Mouse (Mus musculus) common myeloid progenitor, adult 5-6 weeks (primary cell): ENCODE results near the gene Unc5a. TPM values are rescaled to one million over a fixed set of nuclear protein-coding genes. Genes with fewer than 3 reads are reported as not detected.

ENCODE experiments used
- ATAC-seq: replicated peaks from 2 replicates; pipeline ENCODE4 v1.8.0; 2016; ENCODE audit warnings: low read depth, mild to moderate bottlenecking, moderate TSS enrichment, inconsistent platforms; ENCODE audit not compliant: poor library complexity, severe bottlenecking
- total RNA-seq: library from RNA; stranded (forward); fragments of 200-1000, 187-1606 nt; gene quantifications from 2 replicates; pipeline ENCODE4 v1.2.3, GENCODE M21; 2017

The Unc5a gene
- 0.58 and 6.3 TPM in 2 replicates for total RNA-seq

DNA sequence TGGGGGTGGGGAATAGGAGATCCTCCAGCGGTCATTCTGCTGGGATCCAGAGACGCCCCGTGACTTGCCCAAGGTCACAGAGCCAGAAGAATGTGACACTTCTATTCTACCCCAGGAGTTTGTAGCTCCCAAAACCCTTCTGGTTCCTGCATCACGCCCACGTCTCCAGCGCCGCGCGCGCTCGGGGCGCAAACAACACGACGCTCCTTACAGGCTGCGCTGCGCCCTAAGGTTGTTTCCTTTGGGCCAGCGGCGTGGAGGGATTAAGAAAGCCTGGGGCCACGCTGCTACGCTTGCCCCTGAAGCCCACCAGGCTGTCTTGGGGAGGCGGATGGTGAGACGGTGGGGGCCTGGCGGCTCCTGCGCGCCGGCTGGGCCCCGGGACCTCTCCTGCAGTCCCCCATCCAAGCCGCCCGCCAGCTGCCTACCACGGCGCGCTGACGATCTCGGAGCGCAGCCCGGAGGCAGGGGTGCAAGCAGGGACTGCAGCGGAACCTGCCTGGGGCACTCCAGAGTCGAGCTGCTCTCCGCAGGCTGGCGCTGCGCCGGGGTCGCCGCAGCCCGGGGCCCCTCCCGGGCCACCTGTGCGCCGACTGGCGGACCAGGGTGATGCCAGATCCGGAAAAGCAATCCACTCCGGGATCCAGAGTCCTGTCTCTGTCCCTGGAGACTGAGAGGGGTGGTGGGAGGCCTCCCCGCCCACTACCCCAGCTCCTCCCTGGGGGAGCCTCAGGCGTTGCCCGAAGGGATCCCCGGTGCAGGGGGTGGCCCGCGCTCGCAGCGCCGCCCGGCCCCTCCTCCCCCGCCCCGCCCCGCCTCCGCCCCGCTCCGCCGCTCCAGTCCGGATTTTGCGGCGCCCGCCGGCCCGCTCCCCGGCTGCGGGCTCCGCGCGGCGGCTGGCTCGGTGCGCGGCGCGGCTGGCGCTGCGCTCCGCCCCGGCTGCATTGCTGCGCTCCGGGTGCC, at the start of gene Unc5a:
Unc5a (plus strand) TSS at position 881 of the 963 bp plus-strand sequence.
- no peak for ATAC-seq

DNA sequence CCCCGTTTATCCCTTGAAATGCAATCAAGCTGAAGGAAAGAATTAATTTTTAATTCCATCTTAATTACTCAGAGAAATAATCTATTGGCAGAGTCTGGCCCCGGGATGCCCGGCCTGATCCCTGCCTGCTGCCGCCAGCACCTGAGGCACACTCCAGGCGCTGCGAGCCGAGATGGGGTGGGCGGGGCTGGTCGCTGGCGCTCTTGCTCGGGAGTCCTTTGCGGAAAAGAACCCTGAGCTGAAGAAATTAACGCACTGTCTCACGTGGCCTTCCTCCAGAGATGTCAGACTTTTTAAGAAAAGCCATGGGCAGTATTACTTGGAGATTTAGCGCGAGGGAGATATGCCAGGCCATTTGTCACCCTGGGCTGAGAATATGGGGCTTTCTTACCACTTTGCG, 37.2 kb upstream of the Unc5a start:
- no peak for ATAC-seq

DNA sequence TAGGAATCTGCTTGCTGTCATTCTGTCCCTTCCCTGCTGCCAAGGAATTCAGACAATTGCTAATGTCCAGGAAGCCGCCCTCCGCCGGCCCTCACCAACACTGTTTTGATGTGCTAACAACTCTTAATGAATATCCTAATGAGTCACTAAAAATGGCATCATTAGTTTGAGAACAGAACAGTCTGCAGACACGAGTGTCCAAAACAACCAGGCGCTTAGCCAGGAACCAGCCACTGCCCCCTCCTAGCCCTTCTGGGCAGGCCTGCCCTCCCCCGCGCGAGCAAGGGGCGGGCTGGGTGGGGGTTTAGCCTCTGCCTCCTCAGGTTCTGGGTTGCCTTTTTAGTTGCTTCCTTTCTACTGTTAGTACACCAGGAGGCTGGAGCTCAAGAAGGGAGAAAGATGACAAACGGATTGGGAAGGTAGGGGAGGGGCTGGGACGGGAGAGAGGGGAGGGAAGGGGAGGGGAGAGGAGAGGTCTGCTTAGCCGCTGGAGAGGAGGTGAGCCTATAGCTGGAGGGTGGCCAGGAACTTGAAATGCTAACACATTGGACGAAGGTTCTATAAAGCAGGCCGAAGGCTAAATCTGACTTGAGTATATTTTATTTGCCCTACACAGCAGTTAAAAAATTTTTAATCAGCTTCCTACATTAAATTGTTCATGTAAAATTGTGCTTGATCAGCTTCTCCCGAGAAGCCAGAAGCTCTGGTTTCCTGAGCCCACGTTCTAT, 36.2 kb upstream of the Unc5a start:
- no peak for ATAC-seq

DNA sequence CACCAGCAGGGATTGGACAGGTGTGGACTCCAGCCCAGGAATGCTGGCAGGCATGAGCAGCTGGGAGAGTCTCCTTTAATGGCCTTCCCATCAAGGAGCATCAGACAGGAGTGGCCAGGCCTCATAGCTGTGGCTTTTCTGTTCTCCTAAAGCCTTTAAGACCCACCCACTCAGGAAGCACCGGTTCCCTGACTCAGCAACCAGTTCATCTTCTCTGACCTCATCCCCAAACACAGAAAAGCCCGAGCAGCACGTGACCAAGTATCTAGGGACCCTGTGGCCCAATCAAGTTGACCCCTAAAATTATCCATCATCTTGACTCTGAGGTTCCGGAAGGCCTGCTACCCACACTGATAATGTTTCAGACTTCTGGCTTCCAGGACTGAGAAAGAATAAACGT, 32.6 kb upstream of the Unc5a start:
- peak; percentile 64 for ATAC-seq

DNA sequence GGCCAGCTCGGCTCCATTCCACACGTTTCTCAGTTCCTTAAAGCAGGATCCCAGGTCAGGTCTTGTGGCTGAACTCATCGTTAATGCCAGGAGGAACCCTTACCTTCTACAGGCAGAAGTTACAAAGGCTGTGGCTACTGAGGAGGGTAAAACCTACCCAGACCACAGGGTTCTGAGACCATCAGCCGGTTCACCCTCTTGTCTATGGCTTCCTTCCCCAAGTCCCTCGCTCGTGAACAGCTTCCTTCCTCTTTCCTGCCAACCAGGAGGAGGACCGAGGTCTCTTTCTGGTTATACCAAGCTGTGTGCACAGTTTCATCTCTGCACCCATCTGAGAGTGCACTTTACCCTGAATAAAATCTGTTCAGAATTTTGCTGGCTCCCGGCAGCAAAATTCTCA, 30.3 kb upstream of the Unc5a start:
- ATAC-seq: peak; percentile 68

DNA sequence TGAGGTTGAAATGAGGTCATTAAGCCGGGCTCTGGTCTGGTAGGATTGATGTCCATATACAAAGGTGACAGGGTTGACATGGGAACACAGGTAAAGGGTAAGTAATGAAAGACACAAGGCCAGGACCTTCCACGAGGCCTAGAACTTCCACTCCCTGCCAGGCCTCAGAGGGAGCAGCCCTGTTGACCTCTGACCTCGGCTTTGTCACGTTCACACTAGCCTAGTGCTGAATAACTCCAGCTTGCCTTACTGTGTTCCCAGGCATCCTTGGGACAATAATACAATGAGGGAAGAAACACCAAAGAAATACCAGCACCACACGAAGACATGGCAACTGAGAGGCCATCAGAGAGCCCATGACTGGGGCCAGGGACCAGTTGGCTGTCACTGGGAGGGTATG, 29.5 kb upstream of the Unc5a start:
- no peak for ATAC-seq

DNA sequence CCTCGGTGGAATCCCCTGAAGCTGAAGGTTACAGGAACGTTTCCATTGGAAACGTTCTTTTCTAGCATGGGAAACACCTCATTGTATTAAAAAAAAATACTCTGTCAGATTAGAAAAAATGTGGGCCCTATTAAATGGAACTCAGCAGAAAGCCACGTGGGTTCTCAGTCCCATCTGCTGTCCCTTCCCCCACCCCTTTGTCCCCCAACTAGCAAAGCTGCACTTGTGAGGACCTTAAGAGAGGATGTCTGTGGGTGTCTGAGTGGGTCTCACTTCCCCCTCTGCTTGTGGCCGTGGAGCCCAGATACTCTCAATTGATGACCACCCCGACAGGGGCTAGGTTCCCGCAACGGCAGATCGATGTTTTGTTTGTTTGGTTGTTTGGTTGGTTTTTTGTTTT, 27.5 kb upstream of the Unc5a start:
- ATAC-seq: no peak

DNA sequence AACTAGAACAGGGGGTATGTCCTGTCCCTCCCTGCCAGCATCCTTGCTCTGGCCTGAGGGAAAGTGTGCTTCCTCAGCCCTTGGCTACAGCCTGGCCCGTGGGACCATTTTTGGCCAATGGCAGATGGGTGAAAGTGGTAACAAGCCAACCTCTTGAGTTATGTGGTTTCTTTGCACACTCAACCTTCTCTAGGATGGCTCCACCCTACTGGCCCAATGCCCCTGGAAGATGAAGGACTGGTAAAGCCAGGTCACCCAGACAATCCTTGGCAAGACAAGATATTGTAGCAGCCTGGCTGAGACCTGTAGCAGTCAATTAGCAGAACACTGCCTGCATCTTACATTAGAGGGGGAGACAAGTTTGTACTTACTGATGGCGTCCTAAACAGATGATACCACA, 25.5 kb upstream of the Unc5a start:
- no peak for ATAC-seq

DNA sequence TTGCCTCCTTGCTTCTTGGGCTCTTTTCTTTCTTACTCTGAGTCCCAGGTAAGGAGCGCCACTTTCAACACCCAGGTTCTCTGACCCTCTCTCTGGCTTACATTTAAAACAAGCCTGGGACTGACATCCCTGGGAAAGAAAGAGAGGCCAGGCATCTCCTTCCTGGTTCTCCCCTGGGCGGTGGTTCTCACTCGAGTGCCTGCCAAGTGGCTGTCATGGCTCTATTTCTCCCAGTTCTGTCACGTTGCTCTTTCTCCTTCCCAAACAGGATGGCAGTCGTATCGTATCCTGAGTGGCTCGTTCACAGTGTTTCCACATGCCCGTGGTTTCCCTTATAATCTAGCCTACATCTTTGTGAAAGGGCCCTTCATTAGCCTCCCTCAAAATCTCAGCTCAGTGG, 23.7 kb upstream of the Unc5a start:
- no peak for ATAC-seq

DNA sequence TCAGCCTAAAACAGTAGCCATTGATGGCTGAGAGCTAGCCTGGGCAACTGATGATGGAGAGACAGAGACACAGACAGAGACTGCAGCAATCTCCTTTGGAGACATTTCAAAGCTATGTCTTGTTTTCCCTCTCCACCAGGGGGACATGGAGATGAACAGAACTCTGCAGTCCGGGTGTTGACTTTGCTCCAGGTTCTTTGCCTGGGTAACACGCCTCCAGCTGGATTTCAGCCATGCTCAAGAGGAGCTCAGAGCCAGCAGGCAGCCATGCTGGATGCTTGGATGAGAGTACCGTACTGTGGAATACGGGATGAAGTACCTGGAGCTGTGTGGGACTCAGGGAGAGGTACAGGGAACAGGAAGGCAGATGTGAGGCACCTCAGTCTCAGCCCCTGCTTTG, 22.6 kb upstream of the Unc5a start:
- no peak for ATAC-seq

DNA sequence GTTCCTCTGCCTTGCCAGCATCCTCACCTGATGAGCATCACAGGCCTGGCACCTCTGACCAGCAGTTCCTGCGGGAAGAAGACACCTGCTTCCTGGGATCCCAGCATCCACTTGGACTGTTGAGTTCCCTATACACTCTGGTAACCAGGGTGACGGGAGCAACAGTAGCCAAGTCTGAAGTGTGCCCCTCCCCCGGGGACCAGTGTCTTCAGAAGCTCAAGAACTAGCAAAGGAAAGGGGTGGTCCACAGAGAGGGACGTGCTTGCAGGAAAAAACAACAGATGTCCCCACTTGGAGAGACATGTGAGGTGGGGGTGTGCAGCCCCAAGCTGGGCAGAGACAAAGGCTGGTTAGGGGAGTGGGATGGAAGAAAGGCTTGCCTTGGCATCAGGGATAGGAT, 19.1 kb upstream of the Unc5a start:
- ATAC-seq: no peak

DNA sequence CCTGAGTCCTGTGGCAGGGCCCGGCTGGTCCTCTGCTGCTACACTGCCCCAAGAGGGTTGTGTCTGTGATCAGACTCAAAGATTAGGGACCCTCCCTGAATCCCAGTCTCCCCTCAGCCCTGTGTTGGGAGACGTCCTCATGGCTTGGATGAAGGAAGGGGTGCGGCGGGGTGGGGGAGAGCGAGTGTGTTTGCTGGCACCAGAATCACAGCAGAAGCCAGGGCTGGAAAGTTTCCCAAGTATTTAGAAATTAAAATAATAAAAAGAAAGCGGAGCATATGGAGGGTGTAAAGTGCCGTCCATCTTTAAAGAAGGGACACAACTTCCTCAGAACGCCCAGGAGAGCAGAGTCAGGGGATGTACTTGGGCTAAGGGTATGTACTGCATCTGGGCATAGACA, 14.3 kb upstream of the Unc5a start:
- ATAC-seq: no peak

DNA sequence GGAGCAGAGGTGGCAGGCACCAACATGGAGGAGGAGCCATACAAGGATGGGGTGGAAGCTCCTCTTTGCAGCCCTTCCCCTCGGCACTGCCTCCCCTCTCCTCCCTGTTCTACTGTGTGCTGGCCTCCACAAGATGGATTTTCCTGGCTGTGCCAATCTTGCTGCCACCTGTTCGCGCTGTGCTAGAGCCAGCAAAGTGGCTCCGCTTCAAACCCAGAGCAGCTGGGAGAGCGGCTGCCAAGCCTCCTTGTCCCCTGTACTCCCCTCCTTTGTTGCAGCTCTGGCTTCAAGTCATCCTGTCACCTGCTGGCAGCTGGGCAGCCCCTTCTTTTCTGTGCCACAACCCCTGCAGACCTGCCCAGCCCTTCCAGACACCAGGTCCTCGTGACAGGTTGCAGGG, 13.0 kb upstream of the Unc5a start:
- no peak for ATAC-seq

DNA sequence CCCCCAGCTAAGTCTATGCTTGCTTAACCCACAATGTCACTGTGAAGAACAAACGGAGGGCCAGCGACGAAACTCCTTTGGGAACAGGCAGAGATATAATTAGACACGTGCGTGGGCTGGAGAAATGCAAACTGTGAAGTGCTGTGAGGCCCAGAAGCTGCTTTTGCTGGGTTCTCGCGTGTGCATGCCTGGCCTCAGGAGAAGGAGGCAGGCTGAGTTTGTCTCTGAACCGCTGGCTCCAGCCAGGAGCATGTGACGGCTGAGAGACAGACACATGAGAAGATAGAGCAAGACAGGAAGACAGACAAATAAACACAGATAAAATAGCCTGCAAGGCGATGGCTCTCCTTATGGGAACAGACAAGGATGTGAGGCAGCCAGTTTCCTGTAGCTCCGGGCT, 11.3 kb upstream of the Unc5a start:
- ATAC-seq: no peak

DNA sequence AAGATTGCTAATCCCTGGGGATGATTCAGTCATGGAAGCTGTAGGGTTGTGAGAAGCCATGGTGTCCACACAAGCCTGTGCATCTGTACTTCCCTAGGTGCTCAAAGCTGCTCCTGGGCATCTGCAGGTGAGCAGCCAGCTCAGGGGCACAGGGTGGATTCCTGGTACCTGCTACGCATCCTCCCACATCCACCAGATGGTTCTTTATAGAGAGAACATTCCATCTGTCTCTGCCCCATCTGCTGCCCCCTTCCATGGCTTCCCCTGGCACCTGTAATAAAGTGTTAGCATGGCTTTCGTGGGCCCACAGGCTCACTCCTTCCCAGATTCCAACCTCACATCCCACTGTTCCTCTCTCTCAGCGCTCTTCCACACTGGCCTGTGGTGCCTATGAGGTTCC, 10.7 kb upstream of the Unc5a start:
- no peak for ATAC-seq

DNA sequence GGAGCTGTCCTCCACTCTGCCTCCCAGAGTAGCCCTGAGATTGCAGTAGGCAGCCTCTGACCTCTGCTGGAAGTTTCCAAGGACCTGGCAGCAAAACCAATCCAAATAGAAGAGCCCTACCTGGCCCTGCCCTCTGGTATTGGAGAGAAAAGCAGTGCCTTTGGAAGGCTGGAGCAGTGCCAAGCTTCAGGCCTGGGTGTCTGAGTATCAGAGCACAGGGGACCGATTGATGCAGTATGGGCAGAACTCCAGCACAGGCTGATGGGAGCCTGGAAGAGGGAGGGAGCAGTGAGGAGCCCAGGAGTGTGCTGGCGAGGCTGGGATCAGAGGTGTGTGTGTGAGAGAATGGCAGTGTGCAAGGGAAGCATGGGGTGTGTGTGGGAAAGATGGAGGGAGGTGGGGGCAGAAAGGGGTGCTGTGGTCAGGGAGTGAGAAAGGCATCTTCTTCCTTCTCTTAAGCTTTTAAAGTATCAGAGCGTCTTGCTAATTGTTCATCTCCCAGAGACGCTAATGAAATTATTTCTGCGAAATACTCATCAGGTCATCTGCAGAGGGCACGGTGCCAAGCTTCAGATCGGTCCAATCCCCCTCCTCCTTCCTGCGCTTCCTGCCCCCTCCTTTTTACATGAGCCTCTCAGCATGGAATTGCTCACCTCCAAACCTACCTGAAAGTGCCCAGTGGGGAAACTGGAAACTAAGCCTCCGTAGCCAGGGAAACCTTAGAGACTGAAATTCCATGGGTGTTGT, 4.6 kb upstream of the Unc5a start:
- no peak for ATAC-seq

DNA sequence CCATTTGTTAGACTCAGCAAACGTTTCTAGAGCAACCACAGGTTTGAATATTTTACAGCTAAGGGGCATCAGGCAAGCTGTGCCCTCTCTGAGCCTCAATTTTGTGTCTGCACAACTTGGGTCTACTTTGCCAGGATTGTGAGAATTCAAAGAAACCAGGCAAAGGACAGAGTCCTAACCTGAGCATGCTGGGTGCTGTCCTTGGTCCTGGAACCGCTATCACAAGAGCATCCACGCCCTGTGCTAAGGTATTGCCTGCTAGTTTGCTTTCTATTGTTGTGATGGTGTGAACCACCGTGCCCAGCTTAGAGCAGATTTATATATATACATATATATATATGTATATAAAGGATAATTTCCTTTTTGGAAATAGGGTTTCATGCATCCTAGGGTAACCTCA, 3.9 kb upstream of the Unc5a start:
- peak; percentile 62; the same call in 1 of the 2 replicates for ATAC-seq

DNA sequence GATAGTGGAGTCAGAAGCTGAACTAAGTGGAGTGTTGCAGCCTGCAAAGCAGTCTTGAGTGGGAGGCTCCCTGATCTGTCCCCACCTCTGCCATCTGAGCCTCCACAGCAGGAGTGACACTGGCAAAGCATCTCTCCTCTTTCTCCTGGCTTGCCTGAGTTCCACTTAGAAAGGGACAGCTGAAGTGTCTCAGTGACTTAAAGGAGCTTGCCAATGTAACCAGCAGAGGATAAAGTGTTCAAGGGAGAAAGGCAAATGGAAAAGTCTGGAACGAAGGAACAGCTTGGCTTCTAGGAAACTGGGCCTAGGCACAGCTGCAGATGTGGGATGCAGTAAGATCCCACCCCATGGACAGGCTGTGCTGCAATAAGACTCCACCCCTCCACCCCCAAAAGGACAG, 2.8 kb upstream of the Unc5a start:
- no peak for ATAC-seq

DNA sequence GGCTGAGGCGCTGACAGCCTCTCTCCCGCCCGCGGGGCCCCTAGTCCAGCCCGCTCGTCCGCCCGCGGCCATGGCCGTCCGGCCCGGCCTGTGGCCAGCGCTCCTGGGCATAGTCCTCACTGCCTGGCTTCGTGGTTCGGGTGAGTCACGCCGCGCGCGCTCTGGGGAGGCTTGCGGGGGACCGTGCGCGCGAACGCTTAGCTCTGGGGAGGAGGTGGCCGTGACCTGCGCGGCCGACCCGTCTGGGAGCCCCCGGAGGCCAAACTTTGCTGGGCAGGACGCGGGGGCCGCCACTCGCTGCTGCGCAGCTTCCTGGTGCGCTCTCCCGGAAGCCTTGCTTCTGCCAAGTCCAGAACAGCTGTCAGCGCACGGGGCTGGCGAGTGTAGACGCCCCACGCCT, 381 bp downstream of the Unc5a start:
- no peak for ATAC-seq

DNA sequence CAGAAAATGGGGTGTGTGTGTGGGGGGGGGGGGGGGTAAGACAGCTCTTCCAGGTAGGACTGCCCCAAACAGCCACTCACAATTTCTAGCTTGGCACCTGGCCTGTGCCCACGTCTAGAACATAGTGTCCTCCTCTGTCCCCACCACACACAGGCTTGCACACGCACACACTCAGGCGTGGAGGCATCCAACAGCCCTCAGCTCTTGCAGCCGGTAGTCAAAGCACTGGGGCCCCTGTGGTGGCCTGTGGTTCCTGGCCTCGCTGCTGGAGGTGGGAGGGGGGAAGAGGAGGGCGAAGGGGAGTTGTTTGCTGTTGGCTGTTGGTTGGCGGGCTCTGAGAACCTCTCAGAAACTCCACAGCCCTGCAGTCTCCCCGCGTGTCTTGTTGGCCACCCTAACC, 920 bp downstream of the Unc5a start:
- peak; percentile 34; the same call in 1 of the 2 replicates for ATAC-seq

DNA sequence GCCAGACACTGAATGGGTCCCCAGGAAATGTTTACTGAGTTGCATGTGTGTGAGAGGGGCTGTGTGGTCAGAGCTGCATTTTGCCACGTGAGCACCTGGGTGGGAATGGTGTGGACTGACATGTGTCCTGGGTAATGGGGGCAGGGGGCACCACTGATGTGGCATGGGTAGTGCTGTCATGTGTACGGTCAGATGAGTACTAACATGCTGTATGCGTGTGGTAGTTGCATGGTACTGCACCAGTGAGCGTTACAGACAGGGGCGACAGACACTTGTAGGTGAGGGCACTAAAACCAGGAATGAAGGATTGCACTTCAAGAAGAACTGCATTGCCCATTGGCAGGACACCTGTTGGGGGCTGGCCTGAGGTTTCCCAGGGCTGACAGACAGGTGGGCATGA, 2.0 kb downstream of the Unc5a start:
- ATAC-seq: no peak
